Mouse (Mus musculus) Patski (cell line): ENCODE measurements around the gene Foxo1. TPM values are rescaled to one million over a fixed set of nuclear protein-coding genes. Genes with fewer than 3 reads are reported as not detected.

ENCODE experiments used
- ATAC-seq: fragments of 100-300 bp; one replicate; pipeline ENCODE4 v1.8.0; 2021
- CTCF ChIA-PET: fragments of 350-600 bp; sonication (Branson Sonifier 250); formaldehyde crosslinking; loops from one replicate; lab custom pipeline; 2022; ENCODE audit warnings: inconsistent platforms; lab: Charles Lee
- POLR2A ChIA-PET: fragments of 350-600 bp; sonication (Branson Sonifier 250); formaldehyde crosslinking; loops from one replicate; lab custom pipeline; 2022; ENCODE audit warnings: antibody characterized with exemption, inconsistent platforms; lab: Charles Lee
- DNase-seq: peaks from one replicate; pipeline ENCODE4 v3.0.0-alpha.2; 2011; ENCODE audit warnings: low read depth, low spot score
- H3K27me3 ChIP-seq: fragments of 371-371 bp; one replicate; pipeline ENCODE4 v1.5.1; 2021
- CTCF ChIP-seq: fragments of 100-300 bp; IDR thresholded peaks from one replicate; pipeline ENCODE4 v1.5.1; 2021
- in situ Hi-C: fragments of 300-500 bp; cut with MboI; formaldehyde crosslinking; loops from 3 replicates; pipeline ENCODE4 v1.11.1; 2018; ENCODE audit warnings: low pct_unique_long_range_greater_than_20kb, mixed read lengths
- polyA plus RNA-seq: library from polyadenylated mRNA; unstranded; gene quantifications from one replicate; pipeline ENCODE4 v1.2.3, GENCODE M21; 2021

Foxo1 gene
- 15.5 TPM for polyA plus RNA-seq

- CTCF ChIA-PET, result interaction anchor here (2.2 kb wide), 1 partner anchor 576 kb away, joined by 6 read pairs; no protein-coding TSS in a partner anchor
- POLR2A ChIA-PET, result interaction anchor here (0.9 kb wide), 1 partner anchor 229 kb away, joined by 3 read pairs; no protein-coding TSS in a partner anchor
- ATAC-seq (peak; percentile 80), DNase-seq (peak; percentile 87)
- no peak for TF ChIP-seq CTCF
- in situ Hi-C loops, result loop anchor here (5.0 to 25.0 kb wide), 3 partner anchors 309 to 1069 kb away; no protein-coding TSS in a partner anchor
- H3K27me3 ChIP-seq, result no peaks in the 10 kb centered on the region
Observed at GRCm38 (mm10) chr3:52267652-52268486, at the start of gene Foxo1. Gene Foxo1, plus strand, starts transcription at chr3:52268336.

- in situ Hi-C loops, result no loop called here
- ChIA-PET POLR2A (interaction anchor here (1.0 kb wide), 1 partner anchor 736 kb away, joined by 3 read pairs; no protein-coding TSS in a partner anchor), CTCF (interaction anchor here (1.0 kb wide), 1 partner anchor 172 kb away, joined by 3 read pairs; no protein-coding TSS in a partner anchor)
- DNase-seq (peak; percentile 57), ATAC-seq (peak; percentile 3)
- no peak for TF ChIP-seq CTCF
- no peaks in the 10 kb centered on the region for H3K27me3 ChIP-seq
Observed at GRCm38 (mm10) chr3:52218864-52219263, 49.3 kb upstream of the Foxo1 start.

GRCm38 (mm10) chr3:52221082-52221481, 47.1 kb upstream of the Foxo1 start:
- DNase-seq (no peak), ATAC-seq (no peak)
- in situ Hi-C loops, result no loop called here
- CTCF ChIA-PET, result interaction anchor here (0.7 to 3.4 kb wide), 5 partner anchors 19 to 671 kb away, joined by 3 to 11 read pairs (median 3); no protein-coding TSS in a partner anchor
- TF ChIP-seq CTCF, result no peak
- POLR2A ChIA-PET, result no interaction called here
- H3K27me3 ChIP-seq, result no peaks in the 10 kb centered on the region

- CTCF ChIA-PET, result interaction anchor here (1.0 to 3.4 kb wide), 4 partner anchors 19 to 570 kb away, joined by 3 to 11 read pairs (median 4); no protein-coding TSS in a partner anchor
Observed at GRCm38 (mm10) chr3:52221931-52222330, 46.2 kb upstream of the Foxo1 start.

GRCm38 (mm10) chr3:52236488-52236887, 31.6 kb upstream of the Foxo1 start:
- ChIA-PET CTCF (no interaction called here), POLR2A (no interaction called here)
- H3K27me3 ChIP-seq, result peaks cover 5% of the 10 kb centered on the region
- ATAC-seq (no peak), DNase-seq (no peak)
- peak; percentile 40 for TF ChIP-seq CTCF
- in situ Hi-C loops, result no loop called here

More at GRCm38 (mm10) chr3:52221931-52222330, 46.2 kb upstream of the Foxo1 start:
- TF ChIP-seq CTCF, result no peak
- no peaks in the 10 kb centered on the region for H3K27me3 ChIP-seq
- ATAC-seq (no peak), DNase-seq (no peak)
- POLR2A ChIA-PET, result no interaction called here
- in situ Hi-C loops, result no loop called here

GRCm38 (mm10) chr3:52237136-52237535, 31.0 kb upstream of the Foxo1 start:
- no peak for ATAC-seq
- in situ Hi-C loops, result no loop called here
- POLR2A ChIA-PET, result interaction anchor here (0.7 kb wide), 1 partner anchor 887 kb away, joined by 5 read pairs; no protein-coding TSS in a partner anchor

GRCm38 (mm10) chr3:52241062-52241461, 27.1 kb upstream of the Foxo1 start:
- no peak for TF ChIP-seq CTCF
- ChIA-PET CTCF (interaction anchor here (1.3 to 2.1 kb wide), 8 partner anchors 14 to 760 kb away, joined by 3 to 14 read pairs (median 6); no protein-coding TSS in a partner anchor), POLR2A (interaction anchor here (0.9 kb wide), 1 partner anchor 589 kb away, joined by 4 read pairs; no protein-coding TSS in a partner anchor)
- no peaks in the 10 kb centered on the region for H3K27me3 ChIP-seq
- DNase-seq, result no peak
- in situ Hi-C loops, result loop anchor here (5.0 to 10.0 kb wide), 3 partner anchors 589 to 866 kb away; partner anchors contain the start of gene Rab33b
- no peak for ATAC-seq

More at GRCm38 (mm10) chr3:52237136-52237535, 31.0 kb upstream of the Foxo1 start:
- CTCF ChIA-PET, result interaction anchor here (0.8 kb wide), 1 partner anchor 40 kb away, joined by 3 read pairs; no protein-coding TSS in a partner anchor
- TF ChIP-seq CTCF, result no peak
- H3K27me3 ChIP-seq, result peaks cover 5% of the 10 kb centered on the region
- no peak for DNase-seq

GRCm38 (mm10) chr3:52242457-52243105, 25.6 kb upstream of the Foxo1 start:
- peak; percentile 91 for TF ChIP-seq CTCF
- POLR2A ChIA-PET, result interaction anchor here (0.6 kb wide), 1 partner anchor 760 kb away, joined by 3 read pairs; no protein-coding TSS in a partner anchor
- peak; percentile 72 for ATAC-seq

GRCm38 (mm10) chr3:52243271-52244021, 24.7 kb upstream of the Foxo1 start:
- DNase-seq, result no peak
- in situ Hi-C loops, result loop anchor here (5.0 to 10.0 kb wide), 3 partner anchors 591 to 869 kb away; partner anchors contain the start of gene Rab33b
- ATAC-seq, result peak; percentile 33
- no peaks in the 10 kb centered on the region for H3K27me3 ChIP-seq
- ChIA-PET CTCF (interaction anchor here (1.2 to 1.6 kb wide), 4 partner anchors 13 to 732 kb away, joined by 3 to 4 read pairs (median 4); no protein-coding TSS in a partner anchor), POLR2A (no interaction called here)
- TF ChIP-seq CTCF, result peak; percentile 93

More at GRCm38 (mm10) chr3:52242457-52243105, 25.6 kb upstream of the Foxo1 start:
- H3K27me3 ChIP-seq, result no peaks in the 10 kb centered on the region
- in situ Hi-C loops, result loop anchor here (5.0 to 10.0 kb wide), 3 partner anchors 590 to 868 kb away; partner anchors contain the start of gene Rab33b
- DNase-seq, result peak; percentile 42
- CTCF ChIA-PET, result interaction anchor here (0.9 to 2.1 kb wide), 9 partner anchors 12 to 678 kb away, joined by 3 to 14 read pairs (median 4); no protein-coding TSS in a partner anchor
